Mouse (Mus musculus) heart, embryonic 13.5 days (tissue): ENCODE measurements at regions not wholly inside any gene's neighbourhood (a gene's known extent, or its start where the extent isn't known, plus 50 kb on each side); places are given as distances from the start of the nearest gene placed in this dataset.
A peak's percentile ranks its signal among the peaks of the same experiment; 100 is the strongest.

ENCODE experiments used
- ATAC-seq: fragments of 200-750 bp; cut with Nextera tagmentation; 2 replicates; pipeline ENCODE4 v1.8.0; 2017; ENCODE audit warnings: moderate TSS enrichment; ENCODE audit not compliant: insufficient number of reproducible peaks, low FRiP score, low TSS enrichment; ENCODE audit errors: extremely low read depth
- H3K27ac ChIP-seq: fragments of 300-500 bp; sonication (generic); replicated peaks from 2 replicates; pipeline ENCODE4 v1.5.1; 2015; ENCODE audit warnings: moderate library complexity, mild to moderate bottlenecking, inconsistent platforms
- H3K27me3 ChIP-seq: fragments of 300-500 bp; sonication (generic); replicated peaks from 2 replicates; pipeline ENCODE4 v1.6.1; 2015; ENCODE audit warnings: mild to moderate bottlenecking, inconsistent platforms
- H3K36me3 ChIP-seq: fragments of 300-500 bp; sonication (generic); 2 replicates; pipeline ENCODE4 v1.6.1; 2015; ENCODE audit warnings: mild to moderate bottlenecking, inconsistent platforms
- H3K4me1 ChIP-seq: fragments of 300-500 bp; sonication (generic); 2 replicates; pipeline ENCODE4 v1.6.1; 2015; ENCODE audit warnings: inconsistent platforms
- H3K4me2 ChIP-seq: fragments of 300-500 bp; sonication (generic); 2 replicates; pipeline ENCODE4 v1.6.1; 2015; ENCODE audit warnings: inconsistent platforms, mild to moderate bottlenecking, moderate library complexity
- H3K4me3 ChIP-seq: fragments of 300-500 bp; sonication (generic); 2 replicates; pipeline ENCODE4 v1.5.1; 2015; ENCODE audit warnings: moderate library complexity, mild to moderate bottlenecking, inconsistent platforms
- H3K9ac ChIP-seq: fragments of 300-500 bp; sonication (generic); 2 replicates; pipeline ENCODE4 v1.6.1; 2015; ENCODE audit warnings: inconsistent platforms, mild to moderate bottlenecking, moderate library complexity
- H3K9me3 ChIP-seq: fragments of 300-500 bp; sonication (generic); 2 replicates; pipeline ENCODE4 v1.6.1; 2016; ENCODE audit warnings: inconsistent platforms
- WGBS: fragments of 180-500 bp; shearing (Covaris S2); methylation state at CpG from one replicate; pipeline ENCODE4 v1.1.7; 2015; ENCODE audit warnings: mixed read lengths; 5-methylcytosine and 5-hydroxymethylcytosine counted together

- H3K9me3 ChIP-seq = no peaks in the 10 kb centered on the region
- ATAC-seq = no peak
- no peak overlapping the region for H3K4me3 ChIP-seq
- H3K4me1 ChIP-seq = peaks cover 12% of the 10 kb centered on the region
- no peak overlapping the region for H3K9ac ChIP-seq
- no peak overlapping the region for H3K27ac ChIP-seq
- no peaks in the 10 kb centered on the region for H3K36me3 ChIP-seq
- 30% methylated on average over 3 of the region's 3 CpGs for WGBS
- no peak overlapping the region for H3K4me2 ChIP-seq
- no peaks in the 10 kb centered on the region; the same call in 1 of the 2 replicates for H3K27me3 ChIP-seq
Measured at GRCm38 (mm10) chr1:138771307-138772011, 76.9 kb downstream of the Lhx9 start.

DNA sequence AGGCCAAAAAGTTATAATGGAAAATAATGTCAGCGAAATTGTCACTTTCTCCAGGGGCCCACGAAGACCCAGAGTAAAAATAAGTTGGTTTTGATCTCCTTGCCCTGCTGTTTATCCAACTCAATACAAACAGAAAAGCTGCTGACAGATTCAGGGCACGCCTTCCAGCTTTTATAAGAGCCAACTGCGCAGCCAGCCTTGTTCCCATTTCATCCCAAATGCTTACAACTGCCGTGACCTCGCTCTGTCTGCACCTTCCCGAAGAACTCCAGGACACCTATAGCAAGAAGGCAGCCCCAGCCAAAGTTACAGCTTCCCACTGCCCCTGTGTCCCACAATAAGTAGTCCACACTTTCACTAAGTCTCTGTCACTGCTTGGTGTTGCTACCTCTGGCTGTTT is 85.5 kb downstream of the Lhx9 start:
- Histone ChIP-seq H3K36me3 (no peaks in the 10 kb centered on the region), H3K4me1 (peaks cover 18% of the 10 kb centered on the region), H3K9ac (no peak overlapping the region), H3K27me3 (no peaks in the 10 kb centered on the region), H3K27ac (no peak overlapping the region), H3K4me2 (peak overlapping the region; percentile 30; the same call in 1 of the 2 replicates), H3K4me3 (no peak overlapping the region), H3K9me3 (no peaks in the 10 kb centered on the region)
- ATAC-seq = no peak
- WGBS = 25% methylated on average over 7 of the region's 7 CpGs

DNA sequence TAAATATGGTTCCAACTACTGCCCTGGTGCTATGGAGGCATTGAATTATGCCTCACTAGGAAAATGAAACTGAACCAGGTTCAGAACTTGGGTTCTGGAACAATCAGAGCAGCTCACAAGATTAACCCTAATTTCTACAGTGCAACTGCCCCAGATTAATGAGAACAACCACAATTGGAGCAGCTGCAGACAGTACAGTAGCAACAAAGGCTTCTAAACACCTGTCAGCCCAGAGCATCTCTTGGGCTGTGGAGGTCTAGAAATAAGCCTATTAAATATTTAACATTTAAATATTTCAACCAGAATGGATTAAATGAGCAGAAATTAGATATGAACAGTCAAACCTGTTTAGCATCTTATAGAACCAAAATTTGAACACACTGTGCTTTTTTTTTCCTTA is 90.6 kb downstream of the Lhx9 start:
- no peak overlapping the region for H3K27ac ChIP-seq
- H3K27me3 ChIP-seq = no peaks in the 10 kb centered on the region
- no peak overlapping the region for H3K4me3 ChIP-seq
- no peaks in the 10 kb centered on the region for H3K36me3 ChIP-seq
- H3K4me1 ChIP-seq = peaks cover 6% of the 10 kb centered on the region
- no peak for ATAC-seq
- H3K9me3 ChIP-seq = no peaks in the 10 kb centered on the region
- H3K9ac ChIP-seq = no peak overlapping the region
- no peak overlapping the region for H3K4me2 ChIP-seq

DNA sequence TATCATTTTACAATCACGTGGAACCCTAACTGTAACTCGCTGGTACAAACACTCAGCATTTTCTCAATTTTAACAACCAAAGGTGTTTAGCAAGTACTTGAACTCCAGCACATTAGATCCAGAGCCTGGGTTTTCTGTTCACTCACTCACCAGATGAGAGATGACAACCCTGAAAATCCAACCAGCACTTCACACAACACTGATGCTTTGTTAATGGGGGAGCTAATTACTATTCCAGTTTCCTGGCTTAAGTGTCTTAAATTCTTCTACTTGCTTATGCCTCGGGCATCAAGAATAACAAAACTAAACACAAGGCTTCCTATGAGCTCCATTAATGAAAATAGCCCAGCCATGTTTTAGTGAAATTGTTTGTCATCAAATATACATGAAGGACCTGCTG is 113.4 kb upstream of the Nek7 start:
- Histone ChIP-seq H3K9ac (no peak overlapping the region), H3K4me2 (no peak overlapping the region), H3K27me3 (no peaks in the 10 kb centered on the region), H3K4me3 (no peak overlapping the region), H3K27ac (no peak overlapping the region), H3K4me1 (0 out of 2 replicates have a peak, but pooled peaks cover 4% of the 10 kb centered on the region), H3K9me3 (no peaks in the 10 kb centered on the region), H3K36me3 (no peaks in the 10 kb centered on the region)
- 72% methylated on average over 3 of the region's 3 CpGs for WGBS
- no peak for ATAC-seq

DNA sequence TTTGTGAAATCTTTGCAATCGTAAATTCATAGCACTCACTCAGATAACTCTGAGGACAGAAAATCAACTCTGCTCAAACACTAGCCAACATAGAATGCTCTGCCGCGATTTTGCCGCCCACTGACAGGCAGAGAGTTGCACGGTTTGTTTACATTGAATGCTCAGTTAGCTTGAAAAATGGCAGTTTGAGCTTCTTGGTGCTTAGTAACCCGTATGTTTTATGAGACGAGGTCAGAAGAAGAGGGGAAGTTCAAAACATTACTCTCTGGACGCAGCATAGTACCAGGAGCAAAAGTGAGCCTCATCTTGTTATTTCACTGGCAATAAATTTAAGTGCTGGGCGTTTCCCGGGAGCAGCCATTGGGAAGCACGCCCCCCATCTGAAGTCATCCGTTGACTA is 111.1 kb upstream of the Nek7 start:
- Histone ChIP-seq H3K9me3 (no peaks in the 10 kb centered on the region), H3K4me2 (no peak overlapping the region), H3K9ac (no peak overlapping the region), H3K36me3 (no peaks in the 10 kb centered on the region), H3K4me3 (no peak overlapping the region), H3K27me3 (no peaks in the 10 kb centered on the region), H3K4me1 (0 out of 2 replicates have a peak, but pooled peaks cover under 1% of the 10 kb centered on the region), H3K27ac (no peak overlapping the region)
- ATAC-seq = no peak
- WGBS = 74% methylated on average over 12 of the region's 12 CpGs

DNA sequence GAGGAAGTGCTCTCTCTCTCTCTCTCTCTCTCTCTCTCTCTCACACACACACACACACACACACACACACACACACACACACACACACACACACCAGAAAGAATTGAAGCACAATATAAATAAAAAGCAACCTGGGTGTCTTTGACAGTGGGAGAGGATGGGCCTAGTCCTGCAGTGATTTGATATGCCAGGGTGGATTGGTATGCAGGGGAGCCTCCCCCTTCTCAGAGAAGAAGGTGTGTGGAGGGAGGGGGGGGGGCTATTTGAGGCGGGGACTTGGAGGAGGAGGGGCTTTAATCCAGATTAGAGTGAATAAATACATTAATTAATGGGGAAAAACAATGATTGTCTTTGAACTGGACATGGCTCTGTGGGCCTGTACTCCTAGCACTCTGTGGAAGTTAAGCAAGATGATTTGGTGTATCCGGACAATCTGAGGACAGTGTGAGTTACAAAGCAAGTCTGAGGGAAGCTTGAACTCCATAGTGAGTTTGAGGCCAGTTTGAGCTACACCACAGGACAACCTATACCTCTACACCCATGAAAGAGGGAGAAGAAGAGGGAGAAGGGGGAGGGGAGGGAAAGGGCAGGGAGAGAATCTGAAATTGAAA is 109.3 kb upstream of the Nek7 start:
- no peaks in the 10 kb centered on the region for H3K9me3 ChIP-seq
- no peak overlapping the region for H3K27ac ChIP-seq
- no peaks in the 10 kb centered on the region for H3K36me3 ChIP-seq
- no peak for ATAC-seq
- H3K9ac ChIP-seq = no peak overlapping the region
- H3K4me3 ChIP-seq = no peak overlapping the region
- no peaks in the 10 kb centered on the region for H3K4me1 ChIP-seq
- no peak overlapping the region for H3K4me2 ChIP-seq
- WGBS = 52% methylated on average over 2 of the region's 2 CpGs
- no peaks in the 10 kb centered on the region for H3K27me3 ChIP-seq

GRCm38 (mm10) chr1:138720728-138721127 is 100.8 kb upstream of the Nek7 start:
- H3K27me3 ChIP-seq = no peaks in the 10 kb centered on the region
- no peak for ATAC-seq
- no peak overlapping the region for H3K4me2 ChIP-seq
- peaks cover 10% of the 10 kb centered on the region; the same call in 1 of the 2 replicates for H3K4me1 ChIP-seq
- H3K36me3 ChIP-seq = no peaks in the 10 kb centered on the region
- H3K27ac ChIP-seq = no peak overlapping the region
- H3K4me3 ChIP-seq = no peak overlapping the region
- WGBS = 61% methylated on average over 4 of the region's 4 CpGs
- no peak overlapping the region for H3K9ac ChIP-seq
- H3K9me3 ChIP-seq = no peaks in the 10 kb centered on the region

GRCm38 (mm10) chr1:138719297-138719696 is 99.4 kb upstream of the Nek7 start:
- no peak for ATAC-seq
- H3K27ac ChIP-seq = no peak overlapping the region
- no peak overlapping the region for H3K4me3 ChIP-seq
- WGBS = 37% methylated on average over 4 of the region's 4 CpGs
- no peak overlapping the region for H3K9ac ChIP-seq
- no peaks in the 10 kb centered on the region for H3K9me3 ChIP-seq
- no peaks in the 10 kb centered on the region for H3K36me3 ChIP-seq
- peaks cover 10% of the 10 kb centered on the region; the same call in 1 of the 2 replicates for H3K4me1 ChIP-seq
- no peak overlapping the region for H3K4me2 ChIP-seq
- no peaks in the 10 kb centered on the region for H3K27me3 ChIP-seq

GRCm38 (mm10) chr1:138716991-138717390 is 97.0 kb upstream of the Nek7 start:
- no peak overlapping the region for H3K4me3 ChIP-seq
- no peak overlapping the region for H3K27ac ChIP-seq
- no peaks in the 10 kb centered on the region for H3K27me3 ChIP-seq
- ATAC-seq = no peak
- no peaks in the 10 kb centered on the region for H3K36me3 ChIP-seq
- no peak overlapping the region for H3K4me2 ChIP-seq
- WGBS = 66% methylated on average over 5 of the region's 5 CpGs
- H3K9me3 ChIP-seq = no peaks in the 10 kb centered on the region
- H3K4me1 ChIP-seq = peaks cover 10% of the 10 kb centered on the region; the same call in 1 of the 2 replicates
- H3K9ac ChIP-seq = no peak overlapping the region

DNA sequence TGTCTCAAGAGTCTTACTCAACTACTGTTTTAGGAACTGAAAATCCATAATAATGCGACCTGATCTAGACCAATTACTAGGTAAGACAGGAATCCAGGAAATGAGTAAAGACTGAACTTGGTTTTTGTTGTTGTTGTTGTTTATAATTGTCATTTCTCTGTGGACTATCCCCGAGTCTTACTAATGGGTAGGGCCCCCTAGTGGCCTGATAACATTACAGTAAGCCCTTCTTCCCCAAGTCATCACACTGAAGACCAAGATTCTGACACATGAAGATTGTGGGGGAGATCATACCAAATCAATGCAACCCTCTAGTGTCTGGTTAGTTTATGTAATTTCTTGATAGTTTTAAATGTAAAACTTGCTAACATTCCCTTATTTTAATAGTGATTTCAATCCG is 95.2 kb upstream of the Nek7 start:
- no peaks in the 10 kb centered on the region for H3K27me3 ChIP-seq
- H3K9ac ChIP-seq = no peak overlapping the region
- H3K4me3 ChIP-seq = no peak overlapping the region
- no peaks in the 10 kb centered on the region for H3K9me3 ChIP-seq
- peaks cover 10% of the 10 kb centered on the region; the same call in 1 of the 2 replicates for H3K4me1 ChIP-seq
- ATAC-seq = no peak
- WGBS = 64% methylated on average over 3 of the region's 3 CpGs
- H3K4me2 ChIP-seq = no peak overlapping the region
- H3K36me3 ChIP-seq = no peaks in the 10 kb centered on the region
- H3K27ac ChIP-seq = no peak overlapping the region

DNA sequence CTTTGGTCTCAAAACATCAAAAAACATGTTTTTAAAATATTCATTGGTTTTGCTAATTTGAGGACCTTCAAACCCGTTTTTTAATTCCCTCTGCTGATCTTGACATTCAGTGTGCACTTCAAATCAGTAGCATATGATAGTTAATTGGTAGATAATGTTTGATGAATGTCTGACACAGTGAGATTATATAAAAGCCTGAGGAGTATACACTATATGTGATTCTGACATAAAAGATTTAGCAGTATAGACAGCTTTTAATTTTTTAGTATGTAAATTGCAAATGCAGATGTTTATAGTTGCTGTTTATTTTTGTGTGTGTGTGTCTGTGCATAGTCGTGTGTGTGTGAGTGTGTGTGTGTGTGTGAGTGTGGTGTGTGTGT is 89.3 kb upstream of the Nek7 start:
- Histone ChIP-seq H3K36me3 (no peaks in the 10 kb centered on the region), H3K27ac (no peak overlapping the region), H3K9me3 (no peaks in the 10 kb centered on the region), H3K4me2 (no peak overlapping the region), H3K4me3 (no peak overlapping the region), H3K27me3 (no peaks in the 10 kb centered on the region), H3K4me1 (no peaks in the 10 kb centered on the region), H3K9ac (no peak overlapping the region)
- no peak for ATAC-seq
- WGBS = 51% methylated on average over 2 of the region's 2 CpGs
